Mouse (Mus musculus) limb, embryonic 11.5 days (tissue): ENCODE measurements around the gene Xpo6. TPM values are rescaled to one million over a fixed set of nuclear protein-coding genes. Genes with fewer than 3 reads are reported as not detected.

ENCODE experiments used
- ATAC-seq: fragments of 200-750 bp; cut with Nextera tagmentation; 2 replicates; pipeline ENCODE4 v1.8.0; 2017; ENCODE audit warnings: low read depth; ENCODE audit not compliant: insufficient number of reproducible peaks, low FRiP score, low TSS enrichment
- DNase-seq: peaks from one replicate; pipeline ENCODE4 v3.0.0-alpha.2; 2015; ENCODE audit warnings: low spot score
- H3K27ac ChIP-seq: fragments of 300-500 bp; sonication (generic); replicated peaks from 2 replicates; pipeline ENCODE4 v1.5.1; 2014; ENCODE audit warnings: low read depth, mild to moderate bottlenecking, low read length
- H3K27me3 ChIP-seq: fragments of 300-500 bp; sonication (generic); 2 replicates; pipeline ENCODE4 v1.6.1; 2014; ENCODE audit warnings: mild to moderate bottlenecking, low read length, mixed read lengths; ENCODE audit not compliant: control insufficient read depth, insufficient read depth
- H3K36me3 ChIP-seq: fragments of 300-500 bp; sonication (generic); 2 replicates; pipeline ENCODE4 v1.6.1; 2014; ENCODE audit warnings: mild to moderate bottlenecking, low read length, moderate library complexity, mixed read lengths; ENCODE audit not compliant: control insufficient read depth, insufficient read depth
- H3K4me1 ChIP-seq: fragments of 300-500 bp; sonication (generic); 2 replicates; pipeline ENCODE4 v1.6.1; 2014; ENCODE audit warnings: low read length, mixed read lengths; ENCODE audit not compliant: control insufficient read depth, insufficient read depth
- H3K4me2 ChIP-seq: fragments of 300-500 bp; sonication (generic); 2 replicates; pipeline ENCODE4 v1.6.1; 2014; ENCODE audit warnings: low read depth, mild to moderate bottlenecking, moderate library complexity; ENCODE audit not compliant: severe bottlenecking
- H3K4me3 ChIP-seq: fragments of 300-500 bp; sonication (generic); 2 replicates; pipeline ENCODE4 v1.5.1; 2014; ENCODE audit warnings: low read depth, low read length
- H3K9ac ChIP-seq: fragments of 300-500 bp; sonication (generic); 2 replicates; pipeline ENCODE4 v1.6.1; 2014; ENCODE audit warnings: mild to moderate bottlenecking, low read length
- H3K9me3 ChIP-seq: fragments of 300-500 bp; sonication (generic); 2 replicates; pipeline ENCODE4 v1.6.1; 2016; ENCODE audit warnings: low read length; ENCODE audit not compliant: control insufficient read depth
- WGBS: fragments of 180-500 bp; shearing (Covaris S2); extraction: QIAGEN DNeasy Blood & Tissue Kit; methylation state at CpG from one replicate; pipeline ENCODE4 v1.1.7; 2014; 5-methylcytosine and 5-hydroxymethylcytosine counted together
- polyA plus RNA-seq: library from polyadenylated mRNA; unstranded; fragments of >200 nt; fragmentation: Nextera tagmentation; extraction: Ambion mirVana; gene quantifications from 2 replicates; pipeline ENCODE4 v1.2.1, GENCODE M21; 2014

The Xpo6 gene
- 70.0 and 76.6 TPM in 2 replicates for polyA plus RNA-seq

- Histone ChIP-seq H3K9ac (peak within 1 kb of the TSS; percentile 94), H3K4me3 (peak within 1 kb of the TSS; percentile 96), H3K4me1 (peaks cover 4% of the 10 kb centered on the region), H3K4me2 (peak within 1 kb of the TSS; percentile 81), H3K27ac (peak within 1 kb of the TSS; percentile 64; the same call in 1 of the 2 replicates), H3K27me3 (no peaks in the 10 kb centered on the region), H3K36me3 (no peaks in the 10 kb centered on the region; the same call in 1 of the 2 replicates), H3K9me3 (no peaks in the 10 kb centered on the region)
- ATAC-seq (peak; percentile 95), DNase-seq (peak; percentile 97)
- 1% methylated on average over 47 of the region's 57 CpGs for WGBS
These were observed at the start of gene Xpo6 for GRCm38 (mm10) chr7:126200178-126200996. Xpo6 (minus strand) TSS chr7:126200501.

GRCm38 (mm10) chr7:126249986-126250385 is 49.7 kb upstream of the Xpo6 start:
- H3K4me3 ChIP-seq = no peak overlapping the region
- peaks cover 13% of the 10 kb centered on the region for H3K4me1 ChIP-seq
- no peaks in the 10 kb centered on the region for H3K36me3 ChIP-seq
- 93% methylated on average over 3 of the region's 3 CpGs for WGBS
- no peaks in the 10 kb centered on the region for H3K9me3 ChIP-seq
- no peak overlapping the region for H3K4me2 ChIP-seq
- no peaks in the 10 kb centered on the region for H3K27me3 ChIP-seq
- H3K9ac ChIP-seq = no peak overlapping the region
- DNase-seq (no peak), ATAC-seq (no peak)
- H3K27ac ChIP-seq = no peak overlapping the region

- ATAC-seq (no peak), DNase-seq (no peak)
- no peaks in the 10 kb centered on the region for H3K36me3 ChIP-seq
- no peak overlapping the region for H3K27ac ChIP-seq
- no peaks in the 10 kb centered on the region for H3K9me3 ChIP-seq
- no peak overlapping the region for H3K4me3 ChIP-seq
- no peak overlapping the region for H3K4me2 ChIP-seq
- 77% methylated on average over 5 of the region's 5 CpGs for WGBS
- H3K9ac ChIP-seq = no peak overlapping the region
- no peaks in the 10 kb centered on the region for H3K27me3 ChIP-seq
- peaks cover 13% of the 10 kb centered on the region for H3K4me1 ChIP-seq
These were observed 48.8 kb upstream of the Xpo6 start for GRCm38 (mm10) chr7:126249146-126249545.

- H3K4me3 ChIP-seq = no peak overlapping the region
- H3K27ac ChIP-seq = no peak overlapping the region
- H3K9me3 ChIP-seq = no peaks in the 10 kb centered on the region
- DNase-seq (no peak), ATAC-seq (no peak)
- peaks cover 13% of the 10 kb centered on the region for H3K4me1 ChIP-seq
- 0 out of 2 replicates have a peak overlapping the region, but pooled peaks have one; percentile 20 for H3K4me2 ChIP-seq
- H3K9ac ChIP-seq = 0 out of 2 replicates have a peak overlapping the region, but pooled peaks have one; percentile 5
- no peaks in the 10 kb centered on the region for H3K36me3 ChIP-seq
- 49% methylated on average over 17 of the region's 17 CpGs for WGBS
- no peaks in the 10 kb centered on the region for H3K27me3 ChIP-seq
These were observed 48.4 kb upstream of the Xpo6 start for GRCm38 (mm10) chr7:126248641-126249141.

GRCm38 (mm10) chr7:126248088-126248487 is 47.8 kb upstream of the Xpo6 start:
- WGBS = 5% methylated on average over 6 of the region's 6 CpGs
- Histone ChIP-seq H3K36me3 (no peaks in the 10 kb centered on the region), H3K4me3 (no peak overlapping the region), H3K9ac (no peak overlapping the region), H3K4me1 (peaks cover 13% of the 10 kb centered on the region), H3K27ac (no peak overlapping the region), H3K27me3 (no peaks in the 10 kb centered on the region), H3K9me3 (no peaks in the 10 kb centered on the region), H3K4me2 (peak overlapping the region; percentile 25; the same call in 1 of the 2 replicates)
- peak; percentile 59; the same call in 1 of the 2 replicates for ATAC-seq
- DNase-seq = peak; percentile 48

- H3K4me3 ChIP-seq = no peak overlapping the region
- H3K4me2 ChIP-seq = no peak overlapping the region
- ATAC-seq (no peak), DNase-seq (no peak)
- WGBS = 62% methylated on average over 6 of the region's 6 CpGs
- H3K4me1 ChIP-seq = peaks cover 13% of the 10 kb centered on the region
- H3K36me3 ChIP-seq = no peaks in the 10 kb centered on the region
- no peaks in the 10 kb centered on the region for H3K27me3 ChIP-seq
- no peak overlapping the region for H3K27ac ChIP-seq
- H3K9ac ChIP-seq = no peak overlapping the region
- H3K9me3 ChIP-seq = no peaks in the 10 kb centered on the region
These were observed 44.0 kb upstream of the Xpo6 start for GRCm38 (mm10) chr7:126244168-126244750.

- Histone ChIP-seq H3K4me3 (no peak overlapping the region), H3K27ac (no peak overlapping the region)
These were observed 40.6 kb upstream of the Xpo6 start for GRCm38 (mm10) chr7:126240814-126241360.

GRCm38 (mm10) chr7:126236794-126237192 is 36.5 kb upstream of the Xpo6 start:
- no peak overlapping the region for H3K9ac ChIP-seq
- no peak overlapping the region for H3K4me2 ChIP-seq
- no peaks in the 10 kb centered on the region for H3K27me3 ChIP-seq
- H3K27ac ChIP-seq = no peak overlapping the region
- no peaks in the 10 kb centered on the region for H3K36me3 ChIP-seq
- no peaks in the 10 kb centered on the region for H3K4me1 ChIP-seq
- H3K4me3 ChIP-seq = no peak overlapping the region
- DNase-seq (no peak), ATAC-seq (no peak)
- 79% methylated on average over 5 of the region's 5 CpGs for WGBS
- no peaks in the 10 kb centered on the region for H3K9me3 ChIP-seq

More at GRCm38 (mm10) chr7:126240814-126241360, 40.6 kb upstream of the Xpo6 start:
- Histone ChIP-seq H3K27me3 (no peaks in the 10 kb centered on the region), H3K4me2 (no peak overlapping the region), H3K9ac (no peak overlapping the region), H3K9me3 (no peaks in the 10 kb centered on the region), H3K4me1 (no peaks in the 10 kb centered on the region), H3K36me3 (no peaks in the 10 kb centered on the region)
- ATAC-seq = no peak
- 80% methylated on average over 14 of the region's 14 CpGs for WGBS
- no peak for DNase-seq
